Mouse (Mus musculus) erythroblast, embryonic 14.5 days (primary cell): ENCODE results near the gene Rpap3.

Source experiments
- GATA1 ChIP-seq: IDR thresholded peaks from 2 replicates; pipeline ENCODE4 v1.6.1; 2012; ENCODE audit warnings: low read length, inconsistent platforms, mixed read lengths
- TAL1 ChIP-seq: IDR thresholded peaks from 3 replicates; pipeline ENCODE4 v1.6.1; 2012; ENCODE audit warnings: low read length, inconsistent platforms, mixed read lengths

DNA sequence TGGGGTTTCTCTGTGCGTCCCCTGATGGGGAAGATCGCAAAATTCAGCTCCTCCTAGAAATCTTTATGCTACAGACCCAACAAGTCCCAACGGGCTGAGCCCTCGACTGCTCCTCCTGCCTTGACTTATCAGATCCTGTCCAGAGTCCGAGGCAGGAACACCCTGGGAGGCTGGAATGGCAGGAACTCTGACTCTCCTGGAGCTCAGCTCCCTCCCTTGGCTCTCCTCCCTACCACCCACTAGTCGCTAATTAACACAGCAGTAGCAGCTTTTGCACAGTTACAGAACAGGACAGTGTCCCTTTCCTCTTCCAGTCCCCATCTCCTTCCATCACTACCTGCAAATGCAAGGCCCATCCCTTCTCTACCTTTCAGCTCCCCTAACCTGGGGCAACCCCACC is 24.7 kb upstream of the Rpap3 start:
- TF ChIP-seq GATA1 (no peak), TAL1 (no peak)
